Mouse (Mus musculus): ENCODE measurements around the gene Thtpa.

- no peak for TF ChIP-seq POLR2A (IDR thresholded peaks at IDR 0.05; ENCODE audit: insufficient read length, low read depth)
- TF ChIP-seq CEBPB (IDR thresholded peaks at IDR 0.05; ENCODE audit: insufficient read depth, poor library complexity, severe bottlenecking): no peak
- no peak for TF ChIP-seq TCF3 (IDR thresholded peaks at IDR 0.05; ENCODE audit: insufficient read length, low read depth)
- no peak for TF ChIP-seq SRF (IDR thresholded peaks at IDR 0.05; ENCODE audit: control insufficient read depth, insufficient read length, low read depth)
- TF ChIP-seq USF1 (IDR thresholded peaks at IDR 0.05; ENCODE audit: low read depth): no peak
- TF ChIP-seq MYOD1 (IDR thresholded peaks at IDR 0.05; ENCODE audit: control insufficient read depth in 1 of 3, insufficient read length in 2 of 3, low read depth in 2 of 3): no peak
- TF ChIP-seq POLR2AphosphoS2 (IDR thresholded peaks at IDR 0.05; ENCODE audit: insufficient read length, low read depth): no peak
- no peak for TF ChIP-seq E2F4 (IDR thresholded peaks at IDR 0.05; ENCODE audit: insufficient read depth)
- no peak for TF ChIP-seq MAX (IDR thresholded peaks at IDR 0.05; ENCODE audit: low read depth)
- TF ChIP-seq MYOG (IDR thresholded peaks at IDR 0.05; ENCODE audit: control insufficient read depth in 1 of 3, insufficient read depth in 1 of 3, insufficient read length in 2 of 3, low read depth in 2 of 3): no peak
- TF ChIP-seq TCF12 (IDR thresholded peaks at IDR 0.05; ENCODE audit: insufficient read depth, poor library complexity, severe bottlenecking): no peak
- no peak for TF ChIP-seq REST (IDR thresholded peaks at IDR 0.05; ENCODE audit: insufficient read depth, insufficient read length)
Measured at GRCm38 (mm10) chr14:55104365-55104764, 9.8 kb downstream of the Thtpa start.

Measured in myocyte (in vitro differentiated cells).